Mouse (Mus musculus) lung, embryonic 15.5 days (tissue): ENCODE results near the gene Pde4d. TPM values are rescaled to one million over a fixed set of nuclear protein-coding genes. Genes with fewer than 3 reads are reported as not detected.

Experiments used
- ATAC-seq: fragments of 200-750 bp; cut with Nextera tagmentation; 2 replicates; pipeline ENCODE4 v1.8.0; 2017; ENCODE audit warnings: moderate number of reproducible peaks, borderline replicate concordance; ENCODE audit not compliant: low FRiP score, low TSS enrichment; ENCODE audit errors: extremely low read depth
- H3K27ac ChIP-seq: fragments of 300-500 bp; sonication (generic); 2 replicates; pipeline ENCODE4 v1.5.1; 2015; ENCODE audit warnings: moderate library complexity, mild to moderate bottlenecking, inconsistent platforms
- H3K27me3 ChIP-seq: fragments of 300-500 bp; sonication (generic); 2 replicates; pipeline ENCODE4 v1.6.1; 2015; ENCODE audit warnings: inconsistent platforms
- H3K36me3 ChIP-seq: fragments of 300-500 bp; sonication (generic); 2 replicates; pipeline ENCODE4 v1.6.1; 2015; ENCODE audit warnings: inconsistent platforms
- H3K4me1 ChIP-seq: fragments of 300-500 bp; sonication (generic); 2 replicates; pipeline ENCODE4 v1.6.1; 2015; ENCODE audit warnings: inconsistent platforms
- H3K4me2 ChIP-seq: fragments of 300-500 bp; sonication (generic); 2 replicates; pipeline ENCODE4 v1.6.1; 2015; ENCODE audit warnings: inconsistent platforms, mild to moderate bottlenecking, moderate library complexity
- H3K4me3 ChIP-seq: fragments of 300-500 bp; sonication (generic); 2 replicates; pipeline ENCODE4 v1.5.1; 2015; ENCODE audit warnings: mild to moderate bottlenecking, inconsistent platforms
- H3K9ac ChIP-seq: fragments of 300-500 bp; sonication (generic); 2 replicates; pipeline ENCODE4 v1.6.1; 2015; ENCODE audit warnings: inconsistent platforms
- H3K9me3 ChIP-seq: fragments of 300-500 bp; sonication (generic); 2 replicates; pipeline ENCODE4 v1.6.1; 2016; ENCODE audit warnings: inconsistent platforms
- WGBS: fragments of 180-500 bp; shearing (Covaris S2); methylation state at CpG from one replicate; pipeline ENCODE4 v1.1.7; 2015; 5-methylcytosine and 5-hydroxymethylcytosine counted together
- polyA plus RNA-seq: library from polyadenylated mRNA; unstranded; fragments of >200 nt; fragmentation: Nextera tagmentation; extraction: Ambion mirVana; gene quantifications from 2 replicates; pipeline ENCODE4 v1.2.1, GENCODE M21; 2015

Gene Pde4d
- polyA plus RNA-seq, 1 experiment from 2014 or later: 18.2 TPM

DNA sequence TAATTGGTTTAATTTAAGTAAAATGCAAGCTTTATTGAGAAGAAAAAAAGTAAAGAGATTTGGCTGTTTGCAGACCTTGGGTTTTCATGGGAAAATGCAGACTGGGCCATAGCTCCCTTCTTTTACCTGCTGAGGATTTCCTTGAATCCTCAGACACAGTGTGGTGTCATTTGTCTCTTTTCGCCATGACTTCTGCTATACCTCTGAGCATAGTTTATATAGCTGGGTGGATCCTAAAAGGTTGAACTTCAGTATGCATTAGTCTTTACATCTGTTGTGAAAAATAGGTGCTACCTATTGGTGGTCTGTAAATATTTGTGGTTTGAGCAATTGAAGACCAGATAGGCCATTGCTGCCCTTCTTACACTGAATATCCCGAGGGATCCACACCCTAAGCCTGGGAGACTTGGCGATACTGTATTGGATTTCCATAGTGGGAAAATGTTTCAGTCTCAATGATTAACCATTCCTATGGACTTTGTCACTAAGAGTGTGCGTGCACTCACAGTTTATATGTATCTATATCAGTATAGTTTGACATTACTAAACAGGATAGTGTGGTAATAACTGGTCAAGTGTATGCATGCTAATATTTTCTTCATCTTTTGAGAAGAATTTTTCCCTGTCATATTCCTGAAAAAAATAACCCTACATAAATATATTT lies 819.0 kb downstream of the Pde4d start:
- 91% methylated on average over 4 of the region's 4 CpGs for WGBS
- Histone ChIP-seq H3K9ac (no peak overlapping the region), H3K4me3 (no peak overlapping the region), H3K27me3 (no peaks in the 10 kb centered on the region), H3K27ac (no peak overlapping the region), H3K9me3 (no peaks in the 10 kb centered on the region), H3K4me1 (no peaks in the 10 kb centered on the region), H3K36me3 (no peaks in the 10 kb centered on the region), H3K4me2 (no peak overlapping the region)
- no peak for ATAC-seq

DNA sequence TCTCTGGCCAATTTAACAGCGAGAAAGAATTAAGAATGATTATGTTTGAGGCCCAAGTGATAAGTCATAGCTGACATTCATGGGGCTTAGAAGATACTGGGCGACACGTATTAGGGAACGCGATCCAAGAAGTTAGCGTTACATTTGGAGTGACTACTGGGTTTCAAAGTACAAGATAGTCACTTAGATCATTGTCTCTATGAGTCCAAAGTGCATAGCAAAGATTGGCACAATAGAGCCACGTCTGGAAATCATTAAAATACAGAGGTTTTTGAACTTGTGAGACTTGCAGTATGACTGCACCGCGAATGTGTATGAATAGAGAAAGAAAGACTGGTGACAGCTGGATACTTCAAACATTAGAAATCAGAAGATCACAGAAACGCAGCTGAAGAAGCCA lies 825.1 kb downstream of the Pde4d start:
- no peaks in the 10 kb centered on the region; the same call in 1 of the 2 replicates for H3K9me3 ChIP-seq
- ATAC-seq: no peak
- H3K27me3 ChIP-seq: no peaks in the 10 kb centered on the region
- no peak overlapping the region for H3K9ac ChIP-seq
- no peak overlapping the region for H3K27ac ChIP-seq
- peaks cover 9% of the 10 kb centered on the region; the same call in 1 of the 2 replicates for H3K4me1 ChIP-seq
- H3K4me3 ChIP-seq: no peak overlapping the region
- H3K36me3 ChIP-seq: no peaks in the 10 kb centered on the region
- H3K4me2 ChIP-seq: no peak overlapping the region
- WGBS: 90% methylated on average over 10 of the region's 10 CpGs

DNA sequence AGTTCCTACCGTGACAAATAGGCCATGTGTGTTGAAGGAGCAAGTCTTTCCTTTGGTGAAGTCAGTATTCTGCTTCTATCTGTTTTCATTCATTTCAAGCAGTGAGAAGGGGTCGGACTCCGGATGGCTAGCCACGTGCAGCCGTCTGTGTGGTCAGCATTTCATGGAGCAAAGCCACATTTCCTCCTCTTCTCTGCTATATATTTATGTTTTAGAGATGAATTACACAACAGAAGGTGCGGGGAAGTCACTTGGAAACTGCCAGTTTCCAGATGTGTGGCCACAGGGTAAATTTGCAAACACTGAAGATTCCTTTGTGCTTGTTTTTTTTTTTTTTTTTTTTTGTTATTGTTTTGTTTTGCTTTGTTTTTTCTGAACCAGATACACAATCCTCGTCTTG lies 828.0 kb downstream of the Pde4d start:
- Histone ChIP-seq H3K27ac (no peak overlapping the region), H3K9me3 (no peaks in the 10 kb centered on the region; the same call in 1 of the 2 replicates), H3K27me3 (no peaks in the 10 kb centered on the region), H3K4me1 (peaks cover 9% of the 10 kb centered on the region; the same call in 1 of the 2 replicates), H3K36me3 (no peaks in the 10 kb centered on the region), H3K4me2 (no peak overlapping the region; the same call in 1 of the 2 replicates), H3K9ac (no peak overlapping the region), H3K4me3 (no peak overlapping the region)
- ATAC-seq: no peak; the same call in 1 of the 2 replicates
- WGBS: 39% methylated on average over 7 of the region's 7 CpGs

DNA sequence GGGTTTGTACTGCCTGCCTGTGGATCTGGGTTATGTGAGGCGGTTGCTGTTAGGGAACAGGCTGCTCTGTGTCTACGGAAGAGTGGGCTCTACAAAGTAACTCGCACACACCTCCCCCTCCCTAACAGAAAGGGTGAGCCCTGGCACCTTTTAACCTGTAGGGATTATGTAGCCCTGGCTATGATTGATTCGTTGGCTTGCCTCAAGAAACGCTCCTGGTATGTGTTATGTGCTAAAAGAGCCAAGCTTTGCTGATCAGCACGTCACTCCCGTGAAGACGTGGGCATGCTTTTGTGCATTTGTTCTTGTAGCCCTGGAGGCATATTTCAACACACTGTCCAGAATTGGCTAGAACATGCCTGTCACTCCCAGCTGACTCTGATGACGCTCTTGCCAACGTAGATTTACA lies 828.8 kb downstream of the Pde4d start:
- peak; percentile 65; the same call in 1 of the 2 replicates for ATAC-seq
- H3K9me3 ChIP-seq: no peaks in the 10 kb centered on the region; the same call in 1 of the 2 replicates
- no peaks in the 10 kb centered on the region for H3K36me3 ChIP-seq
- H3K4me2 ChIP-seq: peak overlapping the region; percentile 33; the same call in 1 of the 2 replicates
- H3K27ac ChIP-seq: no peak overlapping the region
- peaks cover 9% of the 10 kb centered on the region; the same call in 1 of the 2 replicates for H3K4me1 ChIP-seq
- H3K4me3 ChIP-seq: no peak overlapping the region
- WGBS: 38% methylated on average over 10 of the region's 10 CpGs
- H3K9ac ChIP-seq: no peak overlapping the region
- no peaks in the 10 kb centered on the region for H3K27me3 ChIP-seq

DNA sequence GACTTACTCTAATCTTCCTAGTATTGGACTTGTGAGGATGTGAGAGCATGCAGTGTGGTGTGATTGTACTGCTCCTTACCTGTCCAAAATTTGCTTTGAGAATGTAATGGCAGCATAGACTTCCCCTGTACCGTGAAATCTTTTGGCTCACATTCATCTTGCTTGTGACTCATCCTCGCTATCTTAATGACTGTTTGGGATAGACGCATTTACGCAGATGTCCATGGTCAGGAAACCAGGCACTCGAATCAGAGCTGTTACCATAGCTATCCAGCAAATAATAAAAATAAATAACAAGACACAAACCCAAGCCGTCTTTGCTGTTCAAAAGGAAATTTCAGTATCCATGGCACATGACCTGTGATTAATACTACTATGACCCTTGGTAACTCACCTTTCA lies 829.5 kb downstream of the Pde4d start:
- H3K9me3 ChIP-seq: no peaks in the 10 kb centered on the region; the same call in 1 of the 2 replicates
- peaks cover 9% of the 10 kb centered on the region; the same call in 1 of the 2 replicates for H3K4me1 ChIP-seq
- ATAC-seq: no peak
- no peak overlapping the region for H3K9ac ChIP-seq
- no peak overlapping the region for H3K4me2 ChIP-seq
- H3K27me3 ChIP-seq: no peaks in the 10 kb centered on the region
- 37% methylated on average over 6 of the region's 6 CpGs for WGBS
- H3K36me3 ChIP-seq: no peaks in the 10 kb centered on the region
- no peak overlapping the region for H3K4me3 ChIP-seq
- no peak overlapping the region for H3K27ac ChIP-seq

DNA sequence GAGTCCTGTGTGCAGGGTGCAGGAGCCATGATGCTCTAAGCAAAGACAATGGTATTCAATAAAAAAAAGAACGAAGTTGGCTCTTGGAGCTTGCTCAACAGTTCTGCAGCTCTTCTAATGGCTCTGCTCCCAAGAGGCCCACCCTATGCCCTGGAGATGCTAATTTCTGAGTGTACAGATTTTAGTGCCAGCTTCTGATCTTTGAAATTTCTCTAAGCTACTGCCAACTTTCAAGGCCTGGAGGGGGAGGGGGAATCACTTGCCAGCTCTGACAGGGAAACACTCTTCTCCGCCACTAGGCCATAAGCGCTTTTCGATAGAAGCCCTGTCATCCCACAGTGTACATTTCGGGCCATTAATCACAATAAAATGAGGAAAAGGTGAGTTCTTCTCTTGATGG lies 830.7 kb downstream of the Pde4d start:
- H3K36me3 ChIP-seq: no peaks in the 10 kb centered on the region
- H3K9ac ChIP-seq: no peak overlapping the region
- H3K27me3 ChIP-seq: no peaks in the 10 kb centered on the region
- no peak overlapping the region for H3K4me2 ChIP-seq
- no peak overlapping the region for H3K4me3 ChIP-seq
- ATAC-seq: no peak
- no peaks in the 10 kb centered on the region; the same call in 1 of the 2 replicates for H3K9me3 ChIP-seq
- peaks cover 9% of the 10 kb centered on the region; the same call in 1 of the 2 replicates for H3K4me1 ChIP-seq
- WGBS: 92% methylated on average over 5 of the region's 5 CpGs
- H3K27ac ChIP-seq: no peak overlapping the region

DNA sequence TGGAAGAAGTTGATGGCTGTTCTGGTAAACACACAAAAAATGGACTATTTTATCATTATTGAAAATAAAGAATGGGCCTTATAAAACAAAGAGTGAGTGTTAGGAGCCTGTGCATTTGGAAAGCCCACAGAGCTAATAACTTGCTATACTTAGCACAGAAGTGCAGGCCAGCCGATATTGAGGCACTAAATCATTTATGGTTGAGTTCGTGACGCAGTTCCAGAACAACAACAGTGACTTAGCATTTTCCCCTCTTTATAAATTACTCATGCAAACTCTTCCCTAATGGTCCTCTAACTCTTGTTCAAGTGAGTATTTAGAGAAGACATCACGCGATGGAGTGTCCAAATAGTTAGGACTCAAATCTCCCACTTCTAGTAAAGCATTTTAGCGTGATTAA lies 837.7 kb downstream of the Pde4d start:
- WGBS: 80% methylated on average over 6 of the region's 6 CpGs
- ATAC-seq: no peak
- no peaks in the 10 kb centered on the region for H3K27me3 ChIP-seq

DNA sequence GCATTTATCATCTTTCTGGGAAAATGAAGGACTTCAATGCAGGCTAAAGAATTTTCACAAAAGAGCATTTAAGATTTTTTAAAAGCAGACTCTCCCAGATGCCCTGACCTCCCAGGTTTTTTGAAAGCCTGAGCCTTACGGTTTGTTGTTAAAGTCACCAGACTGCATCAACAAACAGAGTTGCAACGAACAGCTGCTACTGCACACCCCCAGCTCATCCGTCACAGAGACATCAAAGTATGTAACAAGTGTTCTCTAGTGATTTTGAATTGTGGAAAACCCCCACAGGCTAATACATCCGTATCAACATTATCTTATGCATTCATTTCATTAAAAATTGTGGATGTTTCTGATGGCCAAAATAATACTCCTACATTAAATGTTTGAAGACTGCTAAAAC lies 841.2 kb downstream of the Pde4d start:
- Histone ChIP-seq H3K27ac (no peak overlapping the region), H3K4me2 (no peak overlapping the region), H3K9ac (no peak overlapping the region), H3K36me3 (no peaks in the 10 kb centered on the region), H3K4me1 (0 out of 2 replicates have a peak, but pooled peaks cover 4% of the 10 kb centered on the region), H3K9me3 (no peaks in the 10 kb centered on the region), H3K4me3 (no peak overlapping the region), H3K27me3 (no peaks in the 10 kb centered on the region)
- 35% methylated on average over 4 of the region's 4 CpGs for WGBS
- ATAC-seq: no peak

More for the DNA sequence above, 837.7 kb downstream of the Pde4d start:
- Histone ChIP-seq H3K9ac (no peak overlapping the region), H3K36me3 (no peaks in the 10 kb centered on the region), H3K27ac (no peak overlapping the region), H3K4me1 (no peaks in the 10 kb centered on the region), H3K4me3 (no peak overlapping the region), H3K4me2 (no peak overlapping the region), H3K9me3 (no peaks in the 10 kb centered on the region)

DNA sequence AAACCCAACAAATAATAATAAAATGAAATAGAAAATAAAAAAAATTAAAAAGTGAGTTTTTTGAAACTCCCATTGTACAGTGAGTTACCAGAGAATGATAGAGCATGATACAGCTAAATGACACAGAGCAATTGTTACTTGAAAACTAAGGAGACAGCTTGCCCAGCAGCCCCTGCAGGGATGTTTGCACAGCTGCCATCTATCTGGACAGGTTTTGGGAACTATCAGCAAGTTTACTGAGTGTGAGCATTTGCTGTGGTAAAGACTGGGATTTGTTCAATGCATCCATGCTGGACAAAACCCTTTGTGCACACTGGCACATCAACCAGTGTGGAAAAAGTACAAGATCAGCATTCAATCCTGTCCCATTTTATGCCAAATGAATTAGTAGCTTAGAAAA lies 843.3 kb downstream of the Pde4d start:
- H3K4me1 ChIP-seq: 0 out of 2 replicates have a peak, but pooled peaks cover 9% of the 10 kb centered on the region
- no peak overlapping the region for H3K27ac ChIP-seq
- no peak for ATAC-seq

DNA sequence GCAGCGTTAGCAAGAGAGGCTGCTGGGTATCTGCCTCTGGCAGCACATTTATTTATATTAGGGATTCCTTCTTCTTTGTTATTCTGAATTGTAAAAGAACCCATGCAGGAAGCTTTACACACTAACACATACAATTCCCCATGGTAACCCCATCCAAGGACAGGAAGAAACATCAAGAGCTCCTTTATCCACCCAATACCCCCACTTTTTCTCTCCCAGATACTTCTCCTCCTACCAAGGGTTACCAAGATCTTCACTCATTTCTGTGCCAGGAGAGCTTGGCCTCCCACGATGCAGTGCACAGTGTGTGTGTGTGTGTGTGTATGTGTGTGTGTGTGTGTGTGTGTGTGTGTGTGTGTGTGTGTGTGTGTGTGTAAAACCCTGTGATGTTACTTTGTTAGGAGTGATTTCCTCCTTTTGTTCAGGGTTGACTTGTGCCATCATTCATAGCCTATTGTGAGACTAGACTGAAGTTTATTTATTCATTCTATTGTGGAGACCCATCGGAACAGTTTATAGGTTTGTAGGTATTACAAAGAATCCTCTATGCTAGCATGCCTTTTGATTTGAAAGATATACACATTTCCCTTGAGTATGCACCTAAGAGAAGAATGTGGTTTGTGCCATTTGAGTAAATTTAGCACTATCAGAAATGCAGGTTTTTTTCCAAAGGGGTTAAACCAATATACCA lies 846.7 kb downstream of the Pde4d start:
- Histone ChIP-seq H3K36me3 (no peaks in the 10 kb centered on the region), H3K27ac (peak overlapping the region; percentile 50; the same call in 1 of the 2 replicates), H3K9me3 (no peaks in the 10 kb centered on the region), H3K4me3 (no peak overlapping the region), H3K9ac (no peak overlapping the region), H3K4me1 (0 out of 2 replicates have a peak, but pooled peaks cover 12% of the 10 kb centered on the region), H3K27me3 (no peaks in the 10 kb centered on the region), H3K4me2 (no peak overlapping the region)
- ATAC-seq: peak; percentile 42; the same call in 1 of the 2 replicates
- WGBS: 19% methylated on average over 3 of the region's 3 CpGs

More for the DNA sequence above, 843.3 kb downstream of the Pde4d start:
- Histone ChIP-seq H3K4me2 (no peak overlapping the region), H3K4me3 (no peak overlapping the region), H3K27me3 (no peaks in the 10 kb centered on the region), H3K9me3 (no peaks in the 10 kb centered on the region), H3K9ac (no peak overlapping the region), H3K36me3 (no peaks in the 10 kb centered on the region)

DNA sequence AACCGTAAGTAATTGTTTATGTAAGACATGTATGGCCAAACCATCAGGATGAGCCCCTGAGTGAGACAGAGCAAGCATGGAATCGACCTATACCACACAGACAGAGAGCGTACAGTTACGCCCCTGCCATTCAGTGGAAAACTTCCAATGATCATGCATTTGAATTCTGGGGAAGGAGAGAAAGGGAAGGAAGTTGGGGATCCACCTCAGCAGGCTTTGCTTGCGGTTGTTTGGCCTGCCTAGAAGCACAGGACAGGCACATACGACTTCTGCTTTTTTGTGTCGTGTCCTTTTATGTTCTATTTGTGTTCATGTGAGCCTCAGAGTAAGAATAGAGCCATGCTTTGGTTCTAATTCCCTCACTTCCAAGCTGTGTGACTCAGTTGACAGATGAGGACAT lies 849.1 kb downstream of the Pde4d start:
- Histone ChIP-seq H3K9me3 (no peaks in the 10 kb centered on the region), H3K27ac (no peak overlapping the region), H3K9ac (no peak overlapping the region), H3K27me3 (no peaks in the 10 kb centered on the region), H3K4me3 (no peak overlapping the region), H3K36me3 (no peaks in the 10 kb centered on the region), H3K4me1 (0 out of 2 replicates have a peak, but pooled peaks cover 12% of the 10 kb centered on the region), H3K4me2 (no peak overlapping the region)
- ATAC-seq: no peak
- 78% methylated on average over 7 of the region's 7 CpGs for WGBS
